Mouse (Mus musculus) frontal cortex, adult 2 months (tissue): ENCODE measurements around the gene Ano6. TPM values are rescaled to one million over a fixed set of nuclear protein-coding genes. Genes with fewer than 3 reads are reported as not detected.

Experiments
- DNase-seq, 2 experiments: peaks; one replicate each; pipeline ENCODE4 v3.0.0; 2022; ENCODE audit warnings: low spot score in 1 of 2; ENCODE audit errors: extremely low spot score in 1 of 2
- polyA plus RNA-seq: library from polyadenylated mRNA; depleted of rRNA; stranded (reverse); fragments of >200 nt; gene quantifications from 2 replicates; pipeline ENCODE4 v1.2.3, GENCODE M21; 2012

Ano6 gene
- polyA plus RNA-seq, 1 experiment, result 27.7 TPM

GRCm38 (mm10) chr15:95966979-95967378 lies 176.3 kb downstream of the Ano6 start:
- DNase-seq, result no peak

DNA sequence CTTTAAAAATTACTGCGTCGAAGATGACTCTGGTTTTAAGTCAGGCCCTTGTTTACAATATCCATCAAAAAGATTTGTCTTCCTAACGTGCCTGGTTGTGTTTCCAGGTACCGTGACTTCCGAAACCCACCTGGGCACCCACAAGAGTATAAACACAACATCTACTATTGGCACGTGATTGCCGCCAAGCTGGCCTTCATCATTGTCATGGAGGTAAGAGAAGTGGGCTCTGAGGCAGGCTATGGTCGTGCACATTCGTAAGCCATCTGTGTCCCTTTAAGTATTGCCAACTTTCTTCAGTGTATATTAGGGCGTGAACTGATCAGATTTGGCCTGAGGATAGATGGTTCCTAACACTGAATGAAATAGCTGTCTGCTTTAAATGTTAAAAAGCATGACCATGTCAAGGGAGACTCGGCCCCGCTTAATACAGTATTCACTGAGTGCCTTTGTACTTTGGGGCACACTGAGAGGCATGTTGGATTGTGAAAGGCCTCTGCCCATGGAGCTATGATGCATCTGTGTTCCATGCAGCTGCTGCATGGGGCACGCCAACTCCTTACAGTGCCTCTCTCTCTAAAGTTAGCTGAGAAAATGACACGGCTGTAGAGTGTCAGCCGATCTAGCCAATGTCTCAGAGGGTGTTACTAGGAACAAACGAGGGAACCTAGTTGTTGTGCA lies 177.0 kb downstream of the Ano6 start:
- no peak for DNase-seq

DNA sequence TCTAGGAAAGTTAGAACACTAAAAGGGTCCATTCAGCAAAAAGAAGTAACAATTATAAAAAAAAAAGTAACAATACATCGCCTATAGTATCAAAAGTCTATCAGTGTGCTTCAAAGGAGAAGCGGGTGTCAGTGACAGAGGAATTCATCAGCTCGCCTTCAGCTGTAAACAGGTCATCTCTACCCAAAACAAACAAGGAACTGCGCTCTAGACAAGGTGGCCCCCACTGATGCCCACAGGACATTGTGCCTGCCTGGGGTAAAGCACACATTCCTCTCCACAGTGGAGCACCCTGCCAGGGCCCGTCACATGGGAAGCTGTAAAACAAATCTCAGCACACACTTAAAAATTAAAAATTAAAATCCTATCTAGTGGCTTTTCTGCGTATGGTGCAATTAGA lies 179.0 kb downstream of the Ano6 start:
- DNase-seq, result no peak

DNA sequence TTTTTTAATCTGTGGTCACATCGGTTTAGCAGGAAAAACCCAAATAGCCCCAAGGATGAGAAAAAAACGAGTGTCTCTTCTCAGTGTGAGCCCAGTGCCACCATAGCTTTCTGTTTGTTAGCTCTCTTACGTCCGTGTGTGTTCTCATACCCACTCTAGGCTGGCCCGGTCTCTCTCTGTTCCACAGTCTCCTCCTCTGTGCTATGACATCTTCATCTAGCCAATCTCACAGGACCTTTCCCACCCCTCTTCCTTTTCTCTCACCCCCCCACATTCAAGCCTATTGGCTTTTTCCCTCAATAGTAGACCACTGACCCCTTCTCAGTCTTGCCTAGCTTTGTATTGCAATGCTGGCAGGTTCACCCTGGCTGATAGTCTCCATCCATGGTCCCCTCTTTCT lies 179.5 kb downstream of the Ano6 start:
- no peak for DNase-seq

DNA sequence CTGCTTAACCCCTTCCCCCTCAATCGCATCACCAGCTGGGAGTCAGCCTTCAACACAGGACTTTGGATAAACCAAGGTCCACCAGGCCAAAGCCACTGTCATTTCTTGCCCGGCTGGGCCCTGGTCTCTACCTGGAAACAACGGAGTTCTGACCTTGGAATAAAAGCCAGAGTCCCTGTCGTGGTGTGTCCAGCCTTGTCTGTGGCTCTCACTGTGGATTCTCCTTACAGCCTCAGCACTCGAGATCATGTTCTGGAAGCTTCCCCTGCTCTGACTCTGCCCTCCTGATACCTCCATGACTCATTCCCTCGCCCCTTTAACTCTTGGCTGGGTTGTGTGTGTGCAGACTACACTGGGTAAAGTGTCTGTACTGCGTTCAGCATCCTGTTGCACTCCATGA lies 180.0 kb downstream of the Ano6 start:
- no peak for DNase-seq

- DNase-seq, result no peak
Measured at GRCm38 (mm10) chr15:95971302-95971701, 180.7 kb downstream of the Ano6 start.

DNA sequence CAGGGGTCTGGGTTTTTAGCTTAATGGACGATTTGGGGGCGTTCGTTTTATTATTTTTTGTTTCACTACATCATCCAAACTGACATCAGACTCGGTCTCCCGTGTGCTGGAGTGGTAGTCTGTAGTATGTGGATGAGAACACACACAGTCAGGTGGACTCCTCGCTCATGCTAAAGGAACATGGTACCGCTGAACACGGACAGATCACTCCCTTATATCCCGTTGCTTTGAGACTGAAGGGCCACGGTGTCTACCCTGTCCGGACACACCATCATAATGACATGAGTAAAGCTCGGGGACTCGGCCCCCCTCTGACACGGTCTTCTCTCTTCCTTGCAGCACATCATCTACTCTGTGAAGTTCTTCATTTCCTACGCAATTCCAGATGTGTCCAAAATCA lies 181.5 kb downstream of the Ano6 start:
- DNase-seq, result no peak

- DNase-seq, result no peak
Measured at GRCm38 (mm10) chr15:95972621-95973020, 182.0 kb downstream of the Ano6 start.

GRCm38 (mm10) chr15:95974021-95974597 lies 183.5 kb downstream of the Ano6 start:
- no peak for DNase-seq

- DNase-seq, result no peak
Measured at GRCm38 (mm10) chr15:95976156-95976876, 185.7 kb downstream of the Ano6 start.

GRCm38 (mm10) chr15:95977169-95977938 lies 186.7 kb downstream of the Ano6 start:
- DNase-seq, result no peak

GRCm38 (mm10) chr15:95977939-95978252 lies 187.3 kb downstream of the Ano6 start:
- no peak for DNase-seq

- no peak for DNase-seq
Measured at GRCm38 (mm10) chr15:95980641-95981040, 190.0 kb downstream of the Ano6 start.

DNA sequence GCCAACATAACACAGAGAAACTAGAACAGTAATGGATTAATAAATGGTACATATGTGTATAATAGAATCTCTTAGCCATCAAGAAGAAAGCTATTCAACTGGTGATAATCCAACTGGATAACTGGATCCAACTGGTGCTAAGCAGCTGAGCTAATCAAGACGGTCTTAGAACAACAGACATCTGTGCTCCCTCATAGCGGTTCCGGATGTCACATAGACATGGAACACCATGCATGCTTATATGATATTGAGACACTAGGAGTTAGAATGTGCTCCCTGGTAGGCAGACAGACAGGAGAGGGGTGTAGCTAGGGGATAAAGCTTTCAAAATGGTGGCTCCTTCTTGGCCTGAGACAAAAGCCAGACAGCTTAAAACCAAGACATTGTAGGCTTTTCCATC lies 197.3 kb downstream of the Ano6 start:
- no peak for DNase-seq

DNA sequence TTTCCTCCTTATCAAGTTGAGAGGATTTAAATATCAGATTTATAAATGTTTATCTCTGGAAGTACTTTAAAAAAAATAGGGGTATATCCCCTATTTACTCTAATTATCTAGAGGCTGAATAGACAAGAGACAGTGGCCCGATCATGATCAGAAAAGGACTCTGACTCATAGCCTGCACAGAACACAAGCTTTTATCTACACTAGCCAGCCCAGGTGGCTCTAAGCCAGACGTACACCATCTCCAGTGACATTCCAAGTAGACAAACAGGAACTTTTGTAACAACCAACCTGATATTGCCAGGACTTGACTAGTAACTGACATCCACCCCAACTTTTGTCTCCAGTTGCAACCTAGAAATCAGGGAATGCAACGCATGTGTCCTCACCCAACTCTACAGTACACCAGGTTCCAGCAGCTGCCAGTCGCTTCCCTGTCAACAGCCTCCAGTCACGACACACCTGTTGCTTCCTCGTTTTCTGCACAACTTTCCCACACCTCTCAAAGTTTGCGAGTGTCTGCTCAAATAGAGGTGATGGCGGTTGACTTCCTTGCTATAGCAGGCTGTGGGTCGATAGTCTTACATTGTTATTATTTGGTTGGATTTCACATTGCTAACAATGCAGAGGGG lies 199.0 kb downstream of the Ano6 start:
- no peak for DNase-seq

DNA sequence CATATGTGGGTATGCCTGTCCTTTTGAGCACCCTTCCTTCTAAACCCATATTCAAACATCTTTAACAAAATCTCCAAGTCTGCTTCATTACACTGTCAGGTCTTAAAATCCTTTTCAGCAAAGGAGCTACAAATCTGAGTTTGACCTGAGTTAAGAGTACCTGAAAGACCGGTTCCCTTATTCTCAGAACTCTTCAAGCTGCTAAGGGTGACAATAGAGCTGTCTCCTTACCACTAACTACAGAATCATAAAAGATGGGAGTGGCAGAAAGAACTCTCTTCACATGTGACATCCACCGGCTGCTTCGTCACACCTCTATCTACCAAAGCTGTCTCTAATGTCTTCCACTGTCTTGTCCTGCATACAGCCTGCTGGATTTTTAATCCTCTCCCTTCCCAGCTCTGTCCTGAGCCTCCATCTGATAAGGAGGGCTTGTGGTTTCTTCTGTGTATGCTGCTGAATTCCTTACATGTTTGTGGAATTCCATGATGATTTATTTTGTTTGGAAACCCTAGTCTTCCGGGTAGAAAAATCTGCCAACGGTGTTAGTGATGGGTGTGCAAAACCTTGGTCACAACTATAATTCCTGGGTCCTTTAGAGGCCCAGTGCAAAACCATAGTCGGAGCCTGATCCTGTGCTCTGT lies 212.4 kb downstream of the Ano6 start:
- no peak for DNase-seq

- DNase-seq, result no peak
Measured at GRCm38 (mm10) chr15:96011640-96012390, 221.2 kb downstream of the Ano6 start.

DNA sequence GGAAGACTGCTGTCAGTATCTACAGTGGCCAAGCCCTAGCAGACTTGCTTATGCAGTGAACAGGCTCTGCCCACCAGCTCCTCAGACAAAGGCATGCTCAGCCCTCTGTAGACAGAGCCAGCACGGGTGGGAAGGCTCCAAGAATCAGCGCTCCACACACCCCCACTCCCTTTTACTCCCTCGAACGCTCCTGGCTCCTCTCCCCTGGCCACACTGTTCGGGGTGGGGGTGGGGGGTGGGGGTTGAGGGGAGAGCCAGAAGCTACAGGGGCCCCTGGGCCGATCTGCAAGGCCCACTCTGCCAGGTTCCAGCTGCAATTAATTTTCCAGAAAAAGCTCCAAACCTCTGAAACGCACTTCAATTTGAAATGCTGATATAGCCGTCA lies 221.7 kb downstream of the Ano6 start:
- DNase-seq, result no peak

DNA sequence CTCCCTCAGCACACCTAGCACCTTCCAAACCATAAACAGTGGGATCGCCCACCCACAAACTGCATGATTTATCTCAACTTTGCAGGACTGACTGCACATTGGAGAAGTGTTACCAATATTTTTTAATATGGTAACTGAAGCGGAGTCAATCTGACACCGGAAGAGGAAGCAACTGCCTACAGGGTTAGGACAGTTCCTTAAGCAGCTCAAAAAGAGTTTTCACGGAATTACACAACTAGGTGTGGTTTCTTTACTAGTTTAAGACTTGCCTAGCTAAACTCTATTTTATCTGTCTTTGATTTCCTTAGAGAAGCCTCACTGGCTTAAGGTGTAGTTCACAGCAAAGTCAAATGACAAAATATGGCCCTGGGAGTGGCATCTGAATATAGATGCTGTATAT lies 223.9 kb downstream of the Ano6 start:
- no peak for DNase-seq

GRCm38 (mm10) chr15:96020465-96020864 lies 229.8 kb downstream of the Ano6 start:
- no peak for DNase-seq
